Mouse (Mus musculus): ENCODE results near the gene Myom3. TPM values are rescaled to one million over a fixed set of nuclear protein-coding genes. Genes with fewer than 3 reads are reported as not detected.

The Myom3 gene
- polyA plus RNA-seq, 1 experiment from 2014 or later: 0.33 TPM

GRCm38 (mm10) chr4:135739148-135739547 lies 20.4 kb upstream of the Myom3 start:
- WGBS: 61% methylated on average over 7 of the region's 7 CpGs
- no peak overlapping the region for H3K4me3 ChIP-seq
- H3K27ac ChIP-seq (replicated peaks): no peak overlapping the region
- no peaks in the 10 kb centered on the region for H3K36me3 ChIP-seq
- peaks cover 5% of the 10 kb centered on the region; the same call in 1 of the 2 replicates for H3K9me3 ChIP-seq
- no peak for ATAC-seq (ENCODE audit: low read depth)
- no peaks in the 10 kb centered on the region for H3K27me3 ChIP-seq
- 0 out of 2 replicates have a peak, but pooled peaks cover 4% of the 10 kb centered on the region for H3K4me1 ChIP-seq (replicated peaks)
- no peak overlapping the region for H3K4me2 ChIP-seq
- no peak overlapping the region for H3K9ac ChIP-seq

GRCm38 (mm10) chr4:135739672-135740071 lies 19.8 kb upstream of the Myom3 start:
- Histone ChIP-seq H3K9me3 (peaks cover under 1% of the 10 kb centered on the region; the same call in 1 of the 2 replicates), H3K4me2 (no peak overlapping the region), H3K27ac (replicated peaks) (no peak overlapping the region), H3K36me3 (no peaks in the 10 kb centered on the region), H3K4me1 (replicated peaks) (0 out of 2 replicates have a peak, but pooled peaks cover 4% of the 10 kb centered on the region), H3K9ac (no peak overlapping the region), H3K4me3 (no peak overlapping the region), H3K27me3 (no peaks in the 10 kb centered on the region)
- 79% methylated on average over 14 of the region's 14 CpGs for WGBS
- ATAC-seq (ENCODE audit: low read depth): no peak; the same call in 1 of the 2 replicates

- no peaks in the 10 kb centered on the region for H3K27me3 ChIP-seq
- 42% methylated on average over 6 of the region's 6 CpGs for WGBS
- no peak for ATAC-seq (ENCODE audit: low read depth)
These were observed 16.0 kb upstream of the Myom3 start for GRCm38 (mm10) chr4:135743520-135743919.

GRCm38 (mm10) chr4:135744726-135745448 lies 14.6 kb upstream of the Myom3 start:
- Histone ChIP-seq H3K36me3 (no peaks in the 10 kb centered on the region), H3K4me3 (no peak overlapping the region), H3K4me2 (no peak overlapping the region), H3K4me1 (replicated peaks) (no peaks in the 10 kb centered on the region), H3K27me3 (no peaks in the 10 kb centered on the region), H3K27ac (replicated peaks) (no peak overlapping the region), H3K9me3 (no peaks in the 10 kb centered on the region), H3K9ac (no peak overlapping the region)
- no peak for ATAC-seq (ENCODE audit: low read depth)
- WGBS: 60% methylated on average over 16 of the region's 16 CpGs

More at GRCm38 (mm10) chr4:135743520-135743919, 16.0 kb upstream of the Myom3 start:
- Histone ChIP-seq H3K9me3 (no peaks in the 10 kb centered on the region), H3K9ac (no peak overlapping the region), H3K4me2 (no peak overlapping the region), H3K36me3 (no peaks in the 10 kb centered on the region), H3K4me3 (no peak overlapping the region), H3K27ac (replicated peaks) (no peak overlapping the region), H3K4me1 (replicated peaks) (no peaks in the 10 kb centered on the region)

- no peaks in the 10 kb centered on the region for H3K4me1 ChIP-seq (replicated peaks)
- no peak overlapping the region for H3K4me2 ChIP-seq
- WGBS: 84% methylated on average over 10 of the region's 10 CpGs
These were observed 13.9 kb upstream of the Myom3 start for GRCm38 (mm10) chr4:135745613-135746012.

GRCm38 (mm10) chr4:135750896-135751295 lies 8.6 kb upstream of the Myom3 start:
- H3K27ac ChIP-seq (replicated peaks): no peak overlapping the region
- no peak overlapping the region for H3K4me3 ChIP-seq
- H3K4me1 ChIP-seq (replicated peaks): no peaks in the 10 kb centered on the region
- H3K9ac ChIP-seq: no peak overlapping the region
- ATAC-seq (ENCODE audit: low read depth): no peak
- H3K4me2 ChIP-seq: no peak overlapping the region
- H3K36me3 ChIP-seq: no peaks in the 10 kb centered on the region
- 85% methylated on average over 8 of the region's 8 CpGs for WGBS
- H3K27me3 ChIP-seq: no peaks in the 10 kb centered on the region
- peaks cover 6% of the 10 kb centered on the region; the same call in 1 of the 2 replicates for H3K9me3 ChIP-seq

More at GRCm38 (mm10) chr4:135745613-135746012, 13.9 kb upstream of the Myom3 start:
- no peaks in the 10 kb centered on the region for H3K36me3 ChIP-seq
- ATAC-seq (ENCODE audit: low read depth): no peak
- H3K27ac ChIP-seq (replicated peaks): no peak overlapping the region
- H3K4me3 ChIP-seq: no peak overlapping the region
- no peak overlapping the region for H3K9ac ChIP-seq
- no peaks in the 10 kb centered on the region for H3K9me3 ChIP-seq
- no peaks in the 10 kb centered on the region for H3K27me3 ChIP-seq

- no peak overlapping the region for H3K27ac ChIP-seq (replicated peaks)
- no peak overlapping the region for H3K4me3 ChIP-seq
- no peak overlapping the region for H3K4me2 ChIP-seq
- peaks cover 6% of the 10 kb centered on the region; the same call in 1 of the 2 replicates for H3K9me3 ChIP-seq
- WGBS: 66% methylated on average over 7 of the region's 7 CpGs
- no peaks in the 10 kb centered on the region for H3K27me3 ChIP-seq
- H3K36me3 ChIP-seq: no peaks in the 10 kb centered on the region
- no peak for ATAC-seq (ENCODE audit: low read depth)
- H3K4me1 ChIP-seq (replicated peaks): no peaks in the 10 kb centered on the region
- no peak overlapping the region for H3K9ac ChIP-seq
These were observed 7.3 kb upstream of the Myom3 start for GRCm38 (mm10) chr4:135752106-135752778.

GRCm38 (mm10) chr4:135752779-135753164 lies 6.7 kb upstream of the Myom3 start:
- no peak for ATAC-seq (ENCODE audit: low read depth)
- WGBS: 45% methylated on average over 8 of the region's 8 CpGs
- no peaks in the 10 kb centered on the region for H3K27me3 ChIP-seq

GRCm38 (mm10) chr4:135758331-135758730 lies 1.2 kb upstream of the Myom3 start:
- no peaks in the 10 kb centered on the region for H3K27me3 ChIP-seq
- H3K4me3 ChIP-seq: no peak overlapping the region
- H3K9me3 ChIP-seq: peaks cover 6% of the 10 kb centered on the region; the same call in 1 of the 2 replicates
- WGBS: 39% methylated on average over 4 of the region's 4 CpGs
- no peak for ATAC-seq (ENCODE audit: low read depth)
- peaks cover 12% of the 10 kb centered on the region; the same call in 1 of the 2 replicates for H3K4me1 ChIP-seq (replicated peaks)
- no peak overlapping the region for H3K4me2 ChIP-seq
- H3K36me3 ChIP-seq: no peaks in the 10 kb centered on the region
- no peak overlapping the region for H3K27ac ChIP-seq (replicated peaks)
- no peak overlapping the region for H3K9ac ChIP-seq

More at GRCm38 (mm10) chr4:135752779-135753164, 6.7 kb upstream of the Myom3 start:
- H3K9me3 ChIP-seq: peaks cover 6% of the 10 kb centered on the region; the same call in 1 of the 2 replicates
- no peak overlapping the region for H3K9ac ChIP-seq
- no peaks in the 10 kb centered on the region for H3K4me1 ChIP-seq (replicated peaks)
- no peak overlapping the region for H3K4me3 ChIP-seq
- no peak overlapping the region for H3K27ac ChIP-seq (replicated peaks)
- no peaks in the 10 kb centered on the region for H3K36me3 ChIP-seq
- H3K4me2 ChIP-seq: no peak overlapping the region

GRCm38 (mm10) chr4:135758825-135759224 lies 690 bp upstream of the Myom3 start:
- Histone ChIP-seq H3K4me2 (no peak overlapping the region), H3K27ac (replicated peaks) (no peak overlapping the region), H3K36me3 (no peaks in the 10 kb centered on the region), H3K9me3 (peaks cover 6% of the 10 kb centered on the region; the same call in 1 of the 2 replicates), H3K4me3 (no peak overlapping the region), H3K27me3 (no peaks in the 10 kb centered on the region), H3K4me1 (replicated peaks) (peaks cover 12% of the 10 kb centered on the region; the same call in 1 of the 2 replicates), H3K9ac (no peak overlapping the region)
- 43% methylated on average over 6 of the region's 6 CpGs for WGBS
- ATAC-seq (ENCODE audit: low read depth): no peak

GRCm38 (mm10) chr4:135761048-135761447 lies 1.5 kb downstream of the Myom3 start:
- Histone ChIP-seq H3K36me3 (no peaks in the 10 kb centered on the region), H3K27ac (replicated peaks) (no peak overlapping the region), H3K4me1 (replicated peaks) (peaks cover 12% of the 10 kb centered on the region; the same call in 1 of the 2 replicates), H3K4me2 (no peak overlapping the region), H3K27me3 (no peaks in the 10 kb centered on the region), H3K9me3 (no peaks in the 10 kb centered on the region), H3K9ac (no peak overlapping the region), H3K4me3 (no peak overlapping the region)
- ATAC-seq (ENCODE audit: low read depth): no peak
- 77% methylated on average over 8 of the region's 8 CpGs for WGBS

- WGBS: 79% methylated on average over 7 of the region's 7 CpGs
- H3K27me3 ChIP-seq: no peaks in the 10 kb centered on the region
- H3K4me2 ChIP-seq: no peak overlapping the region
- H3K4me3 ChIP-seq: no peak overlapping the region
- peaks cover 12% of the 10 kb centered on the region; the same call in 1 of the 2 replicates for H3K4me1 ChIP-seq (replicated peaks)
- H3K9ac ChIP-seq: no peak overlapping the region
- no peak overlapping the region for H3K27ac ChIP-seq (replicated peaks)
- ATAC-seq (ENCODE audit: low read depth): no peak
- H3K9me3 ChIP-seq: no peaks in the 10 kb centered on the region
- no peaks in the 10 kb centered on the region for H3K36me3 ChIP-seq
These were observed 2.1 kb downstream of the Myom3 start for GRCm38 (mm10) chr4:135761569-135761968.
